Mouse (Mus musculus): Measurements from ENCODE around the gene Arap1. TPM values are rescaled to one million over a fixed set of nuclear protein-coding genes. Genes with fewer than 3 reads are reported as not detected.

Arap1 gene
- polyA plus RNA-seq, 1 experiment from 2014 or later: 65.8 TPM

DNA sequence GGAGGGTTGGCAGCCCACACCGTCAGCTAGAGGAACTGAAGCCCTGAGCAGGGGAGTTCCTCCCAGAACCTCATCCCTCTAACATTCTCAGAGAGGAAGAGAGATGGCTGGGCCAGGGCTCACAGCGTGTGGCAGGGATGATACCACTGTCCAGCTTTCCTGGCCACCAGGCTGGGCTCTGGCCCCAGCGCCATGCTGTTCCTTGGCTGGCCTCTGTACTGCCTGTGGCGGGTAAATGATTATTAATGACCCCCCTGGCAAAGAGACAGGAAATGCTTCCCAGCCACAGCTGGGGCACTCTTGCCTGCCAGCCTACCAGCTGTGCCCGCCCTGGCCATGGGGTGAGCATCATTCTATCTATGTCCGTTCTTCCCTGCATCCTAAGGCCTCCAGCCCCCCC lies 107.3 kb downstream of the Arap1 start:
- no peak for ATAC-seq (replicated peaks; ENCODE audit: low FRiP score, low read depth)
- Histone ChIP-seq H3K9me3 (replicated peaks; ENCODE audit: low read length) (no peaks in the 10 kb centered on the region), H3K4me1 (replicated peaks; ENCODE audit: insufficient read depth, low read length) (0 out of 2 replicates have a peak, but pooled peaks cover 3% of the 10 kb centered on the region), H3K4me2 (ENCODE audit: low read length) (no peak overlapping the region), H3K36me3 (ENCODE audit: insufficient read depth, low read length) (no peaks in the 10 kb centered on the region), H3K27me3 (ENCODE audit: insufficient read depth, low read length) (peaks cover 9% of the 10 kb centered on the region; the same call in 1 of the 2 replicates), H3K4me3 (replicated peaks; ENCODE audit: low read depth, low read length) (no peak overlapping the region), H3K9ac (ENCODE audit: low read depth, low read length) (no peak overlapping the region), H3K27ac (no peak overlapping the region)
- no peak for TF ChIP-seq CTCF (IDR thresholded peaks at IDR 0.05; ENCODE audit: low read depth)
- 73% methylated on average over 6 of the region's 6 CpGs for WGBS
- DNase-seq (ENCODE audit: low spot score): no peak

DNA sequence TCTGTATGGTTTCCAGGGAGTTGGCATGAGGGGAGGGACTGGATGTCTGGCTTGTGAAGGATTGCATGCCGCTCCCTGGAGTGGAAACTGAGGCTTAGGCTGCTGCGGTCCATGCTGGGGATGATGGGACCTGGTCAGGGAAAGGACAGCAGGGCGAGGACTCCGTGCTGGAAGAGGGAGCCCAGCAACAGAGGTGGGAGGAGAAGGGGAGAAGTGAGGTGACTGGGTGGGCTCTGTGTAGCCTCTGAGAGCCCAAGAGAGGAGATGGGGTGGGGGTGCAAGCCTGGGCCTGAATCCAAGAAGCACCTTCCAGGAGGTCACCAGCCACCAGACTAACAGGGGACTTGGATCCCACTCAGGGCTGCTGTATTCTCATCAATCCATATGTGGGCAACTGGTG lies 108.5 kb downstream of the Arap1 start:
- Histone ChIP-seq H3K4me1 (replicated peaks; ENCODE audit: insufficient read depth, low read length) (peaks cover 3% of the 10 kb centered on the region; the same call in 1 of the 2 replicates), H3K4me3 (replicated peaks; ENCODE audit: low read depth, low read length) (no peak overlapping the region), H3K4me2 (ENCODE audit: low read length) (no peak overlapping the region), H3K9ac (ENCODE audit: low read depth, low read length) (no peak overlapping the region), H3K9me3 (replicated peaks; ENCODE audit: low read length) (no peaks in the 10 kb centered on the region), H3K27ac (no peak overlapping the region), H3K27me3 (ENCODE audit: insufficient read depth, low read length) (peaks cover 8% of the 10 kb centered on the region; the same call in 1 of the 2 replicates), H3K36me3 (ENCODE audit: insufficient read depth, low read length) (no peaks in the 10 kb centered on the region)
- 81% methylated on average over 4 of the region's 4 CpGs for WGBS
- DNase-seq (ENCODE audit: low spot score) (no peak), ATAC-seq (replicated peaks; ENCODE audit: low FRiP score, low read depth) (no peak)
- TF ChIP-seq CTCF (IDR thresholded peaks at IDR 0.05; ENCODE audit: low read depth): no peak

GRCm38 (mm10) chr7:101456789-101457188 lies 108.9 kb downstream of the Arap1 start:
- DNase-seq (ENCODE audit: low spot score) (peak; percentile 36), ATAC-seq (replicated peaks; ENCODE audit: low FRiP score, low read depth) (no peak)
- Histone ChIP-seq H3K27ac (peak overlapping the region; percentile 36; the same call in 1 of the 2 replicates), H3K4me3 (replicated peaks; ENCODE audit: low read depth, low read length) (no peak overlapping the region), H3K9ac (ENCODE audit: low read depth, low read length) (no peak overlapping the region), H3K36me3 (ENCODE audit: insufficient read depth, low read length) (no peaks in the 10 kb centered on the region), H3K4me2 (ENCODE audit: low read length) (no peak overlapping the region), H3K4me1 (replicated peaks; ENCODE audit: insufficient read depth, low read length) (peaks cover 3% of the 10 kb centered on the region; the same call in 1 of the 2 replicates), H3K27me3 (ENCODE audit: insufficient read depth, low read length) (peaks cover 7% of the 10 kb centered on the region; the same call in 1 of the 2 replicates), H3K9me3 (replicated peaks; ENCODE audit: low read length) (no peaks in the 10 kb centered on the region)
- no peak for TF ChIP-seq CTCF (IDR thresholded peaks at IDR 0.05; ENCODE audit: low read depth)
- 28% methylated on average over 5 of the region's 5 CpGs for WGBS

DNA sequence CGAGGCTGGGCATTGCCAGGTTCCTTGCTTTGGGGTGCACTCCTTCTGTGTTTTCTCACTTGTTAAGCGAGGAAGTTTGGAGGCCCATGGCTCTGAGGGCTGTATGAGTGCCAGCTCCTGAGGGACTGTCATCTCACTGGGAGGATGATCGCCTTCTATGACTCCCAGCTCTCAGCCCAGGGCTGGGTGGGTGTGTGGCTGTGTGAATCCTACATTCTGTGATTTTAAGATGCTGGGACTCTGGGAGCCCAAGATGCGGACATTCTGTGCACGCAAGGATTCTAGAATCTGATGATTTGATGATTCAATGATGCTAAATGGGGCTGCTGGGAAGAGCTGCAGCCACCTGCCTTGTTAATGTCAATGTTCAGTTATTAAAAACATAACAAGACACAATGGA lies 109.4 kb downstream of the Arap1 start:
- Histone ChIP-seq H3K9me3 (replicated peaks; ENCODE audit: low read length) (no peaks in the 10 kb centered on the region), H3K4me2 (ENCODE audit: low read length) (no peak overlapping the region), H3K4me1 (replicated peaks; ENCODE audit: insufficient read depth, low read length) (peaks cover 8% of the 10 kb centered on the region), H3K27ac (peak overlapping the region; percentile 36; the same call in 1 of the 2 replicates), H3K4me3 (replicated peaks; ENCODE audit: low read depth, low read length) (no peak overlapping the region), H3K36me3 (ENCODE audit: insufficient read depth, low read length) (no peaks in the 10 kb centered on the region), H3K27me3 (ENCODE audit: insufficient read depth, low read length) (peaks cover 2% of the 10 kb centered on the region; the same call in 1 of the 2 replicates), H3K9ac (ENCODE audit: low read depth, low read length) (no peak overlapping the region)
- TF ChIP-seq CTCF (IDR thresholded peaks at IDR 0.05; ENCODE audit: low read depth): no peak
- ATAC-seq (replicated peaks; ENCODE audit: low FRiP score, low read depth): no peak
- WGBS: 72% methylated on average over 5 of the region's 5 CpGs
- no peak for DNase-seq (ENCODE audit: low spot score)

DNA sequence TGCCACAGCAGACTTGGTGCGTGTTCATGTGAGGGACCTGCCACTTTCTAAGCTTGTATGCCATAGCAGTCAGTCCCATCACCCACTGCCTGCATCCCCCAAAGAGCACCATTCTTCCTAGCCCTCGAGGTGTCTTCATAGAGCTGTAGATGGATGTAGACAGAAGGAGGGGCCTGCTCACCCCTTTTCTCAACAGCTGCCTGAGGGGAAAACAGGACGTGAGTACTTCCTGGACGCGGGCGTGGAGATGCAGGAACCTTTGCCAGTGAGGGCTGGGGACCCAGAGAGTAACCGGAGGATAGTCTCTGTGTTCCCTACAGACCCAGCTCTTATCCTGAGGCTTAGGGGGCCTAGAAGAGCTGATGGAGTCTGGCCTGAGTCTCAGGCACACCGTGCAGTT lies 109.9 kb downstream of the Arap1 start:
- WGBS: 67% methylated on average over 8 of the region's 8 CpGs
- DNase-seq (ENCODE audit: low spot score) (peak; percentile 37), ATAC-seq (replicated peaks; ENCODE audit: low FRiP score, low read depth) (no peak)
- Histone ChIP-seq H3K4me1 (replicated peaks; ENCODE audit: insufficient read depth, low read length) (peaks cover 12% of the 10 kb centered on the region), H3K9ac (ENCODE audit: low read depth, low read length) (no peak overlapping the region), H3K36me3 (ENCODE audit: insufficient read depth, low read length) (no peaks in the 10 kb centered on the region), H3K9me3 (replicated peaks; ENCODE audit: low read length) (no peaks in the 10 kb centered on the region), H3K27ac (peak overlapping the region; percentile 36; the same call in 1 of the 2 replicates), H3K4me2 (ENCODE audit: low read length) (no peak overlapping the region), H3K27me3 (ENCODE audit: insufficient read depth, low read length) (no peaks in the 10 kb centered on the region), H3K4me3 (replicated peaks; ENCODE audit: low read depth, low read length) (no peak overlapping the region)
- no peak for TF ChIP-seq CTCF (IDR thresholded peaks at IDR 0.05; ENCODE audit: low read depth)

DNA sequence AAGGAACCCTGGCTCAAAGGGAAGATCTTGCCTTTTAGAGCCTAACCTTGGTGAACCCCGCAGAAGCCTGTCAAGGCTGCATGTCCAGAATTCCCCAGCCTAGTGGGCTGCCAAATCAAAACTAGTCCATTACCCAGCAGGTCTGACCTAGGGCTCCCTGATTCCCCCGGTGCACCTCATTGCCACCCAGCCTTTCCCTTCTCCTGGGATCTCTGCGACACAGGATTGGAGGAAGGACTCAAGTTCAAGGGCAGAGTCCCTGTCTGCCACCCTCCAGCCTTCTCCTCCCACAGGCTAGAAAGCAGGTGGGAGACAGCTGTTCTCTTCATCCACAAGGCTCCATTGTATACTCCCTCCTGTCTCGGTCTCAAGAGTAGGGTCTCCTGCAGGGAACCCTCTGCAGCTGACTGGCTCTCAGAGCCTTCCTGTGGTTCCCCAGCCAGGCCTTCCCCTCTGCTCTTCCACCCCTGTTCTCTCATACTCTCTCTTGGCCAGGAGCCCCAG lies 110.5 kb downstream of the Arap1 start:
- Histone ChIP-seq H3K4me1 (replicated peaks; ENCODE audit: insufficient read depth, low read length) (peaks cover 16% of the 10 kb centered on the region), H3K27me3 (ENCODE audit: insufficient read depth, low read length) (no peaks in the 10 kb centered on the region), H3K36me3 (ENCODE audit: insufficient read depth, low read length) (no peaks in the 10 kb centered on the region), H3K9ac (ENCODE audit: low read depth, low read length) (no peak overlapping the region), H3K4me3 (replicated peaks; ENCODE audit: low read depth, low read length) (no peak overlapping the region), H3K4me2 (ENCODE audit: low read length) (no peak overlapping the region), H3K9me3 (replicated peaks; ENCODE audit: low read length) (no peaks in the 10 kb centered on the region), H3K27ac (no peak overlapping the region; the same call in 1 of the 2 replicates)
- ATAC-seq (replicated peaks; ENCODE audit: low FRiP score, low read depth): no peak
- TF ChIP-seq CTCF (IDR thresholded peaks at IDR 0.05; ENCODE audit: low read depth): no peak
- WGBS: 58% methylated on average over 4 of the region's 4 CpGs
- DNase-seq (ENCODE audit: low spot score): no peak

Measured in kidney, postnatal 0 days (tissue).